Mouse (Mus musculus) limb, embryonic 10.5 days (tissue): ENCODE data around the gene Mta2. TPM values are rescaled to one million over a fixed set of nuclear protein-coding genes. Genes with fewer than 3 reads are reported as not detected.

ENCODE experiments used
- DNase-seq: peaks from one replicate; pipeline ENCODE4 v3.0.0-alpha.2; 2017; ENCODE audit warnings: low spot score
- H3K27ac ChIP-seq: fragments of 300-500 bp; sonication (generic); 2 replicates; pipeline ENCODE4 v1.5.1; 2016; ENCODE audit warnings: mild to moderate bottlenecking
- H3K27me3 ChIP-seq: fragments of 300-500 bp; sonication (generic); 2 replicates; pipeline ENCODE4 v1.6.1; 2016; ENCODE audit warnings: low read depth, mild to moderate bottlenecking; ENCODE audit not compliant: poor library complexity, severe bottlenecking
- H3K36me3 ChIP-seq: fragments of 300-500 bp; sonication (generic); 2 replicates; pipeline ENCODE4 v1.6.1; 2016; ENCODE audit warnings: mild to moderate bottlenecking, moderate library complexity
- H3K4me1 ChIP-seq: fragments of 300-500 bp; sonication (generic); 2 replicates; pipeline ENCODE4 v1.6.1; 2016
- H3K4me3 ChIP-seq: fragments of 300-500 bp; sonication (generic); 2 replicates; pipeline ENCODE4 v1.5.1; 2016; ENCODE audit warnings: mild to moderate bottlenecking, moderate library complexity
- H3K9me3 ChIP-seq: fragments of 300-500 bp; sonication (generic); replicated peaks from 2 replicates; pipeline ENCODE4 v1.6.1; 2016; ENCODE audit warnings: mild to moderate bottlenecking
- WGBS: fragments of 180-500 bp; shearing (Covaris S2); methylation state at CpG from one replicate; pipeline ENCODE4 v1.1.7; 2016; 5-methylcytosine and 5-hydroxymethylcytosine counted together
- polyA plus RNA-seq: library from polyadenylated mRNA; unstranded; fragments of >200 nt; fragmentation: Nextera tagmentation; extraction: Ambion mirVana; gene quantifications from 2 replicates; pipeline ENCODE4 v1.2.1, GENCODE M21; 2016

Mta2 gene
- polyA plus RNA-seq, 1 experiment from 2014 or later = 233 TPM

- no peak for DNase-seq
- Histone ChIP-seq H3K27me3 (no peaks in the 10 kb centered on the region), H3K36me3 (peaks cover 50% of the 10 kb centered on the region), H3K27ac (no peak overlapping the region), H3K4me1 (peaks cover 16% of the 10 kb centered on the region), H3K9me3 (no peaks in the 10 kb centered on the region), H3K4me3 (no peak overlapping the region)
- 91% methylated on average over 3 of the region's 3 CpGs for WGBS
Observed at GRCm38 (mm10) chr19:8919000-8919399, 22.7 kb upstream of the Mta2 start.

DNA sequence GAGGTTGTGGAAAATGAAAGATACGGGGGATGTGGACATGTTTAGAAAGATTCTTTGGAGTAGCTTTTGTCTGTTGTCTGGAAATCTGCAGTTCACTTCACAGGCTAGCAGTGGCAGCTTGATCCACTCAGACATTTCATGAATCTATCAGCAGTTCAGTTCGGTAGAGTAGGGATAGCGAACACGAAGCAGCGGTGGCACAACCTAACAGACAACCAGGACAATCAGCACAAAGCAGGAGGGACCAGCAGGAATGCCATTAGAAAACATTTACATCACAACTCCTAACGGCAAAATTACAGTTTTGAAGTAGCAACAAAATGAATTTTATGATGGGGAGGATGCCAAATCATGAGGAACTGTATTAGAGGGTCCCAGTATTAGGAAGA, 22.0 kb upstream of the Mta2 start:
- Histone ChIP-seq H3K36me3 (peaks cover 49% of the 10 kb centered on the region), H3K27ac (peak overlapping the region; percentile 90)
- WGBS = 72% methylated on average over 6 of the region's 6 CpGs

DNA sequence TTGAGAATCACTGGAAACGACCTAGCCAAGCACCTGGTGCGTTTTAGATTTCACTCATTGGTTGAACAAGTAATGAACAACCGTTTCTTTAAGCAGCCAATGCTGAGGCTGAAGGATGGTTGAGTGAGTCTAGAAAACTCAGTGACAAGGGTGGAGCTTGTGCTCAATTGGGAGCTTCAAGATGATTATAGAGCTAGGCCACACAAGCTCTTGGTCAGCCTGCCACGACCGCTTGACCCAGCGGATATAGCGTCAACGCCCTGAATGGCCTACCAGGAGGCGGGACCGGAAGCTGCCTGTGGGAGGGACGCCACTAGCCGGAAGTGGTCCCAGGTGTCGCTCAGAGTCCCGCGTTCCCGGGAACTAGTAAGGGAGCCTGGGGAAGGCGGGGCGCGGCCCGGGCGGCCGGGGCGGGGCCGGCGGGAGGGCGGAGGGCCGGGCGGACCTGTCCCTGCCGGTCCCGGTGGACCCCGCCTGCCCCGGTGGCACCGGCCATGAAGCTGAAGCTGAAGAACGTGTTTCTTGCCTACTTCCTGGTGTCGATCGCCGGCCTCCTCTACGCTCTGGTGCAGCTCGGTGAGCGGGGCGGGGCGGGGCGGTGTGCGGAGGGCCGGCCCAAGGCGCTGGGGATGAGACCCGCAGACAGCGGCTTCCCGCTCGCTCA, 21.5 kb upstream of the Mta2 start, which contains the start of gene B3gat3:
Gene B3gat3, plus strand, starts transcription at position 302 of the 664 bp plus-strand sequence.
- peak within 1 kb of the TSS; percentile 85 for H3K4me3 ChIP-seq
- H3K36me3 ChIP-seq = peaks cover 45% of the 10 kb centered on the region
- H3K9me3 ChIP-seq = no peaks in the 10 kb centered on the region
- no peaks in the 10 kb centered on the region for H3K27me3 ChIP-seq
- DNase-seq = peak; percentile 98
- peaks cover 16% of the 10 kb centered on the region for H3K4me1 ChIP-seq
- 3% methylated on average over 50 of the region's 50 CpGs for WGBS
- H3K27ac ChIP-seq = peak within 1 kb of the TSS; percentile 90

More for the DNA sequence above, 22.0 kb upstream of the Mta2 start:
- Histone ChIP-seq H3K4me3 (peak overlapping the region; percentile 85), H3K4me1 (peaks cover 16% of the 10 kb centered on the region), H3K27me3 (no peaks in the 10 kb centered on the region), H3K9me3 (no peaks in the 10 kb centered on the region)
- DNase-seq = no peak

DNA sequence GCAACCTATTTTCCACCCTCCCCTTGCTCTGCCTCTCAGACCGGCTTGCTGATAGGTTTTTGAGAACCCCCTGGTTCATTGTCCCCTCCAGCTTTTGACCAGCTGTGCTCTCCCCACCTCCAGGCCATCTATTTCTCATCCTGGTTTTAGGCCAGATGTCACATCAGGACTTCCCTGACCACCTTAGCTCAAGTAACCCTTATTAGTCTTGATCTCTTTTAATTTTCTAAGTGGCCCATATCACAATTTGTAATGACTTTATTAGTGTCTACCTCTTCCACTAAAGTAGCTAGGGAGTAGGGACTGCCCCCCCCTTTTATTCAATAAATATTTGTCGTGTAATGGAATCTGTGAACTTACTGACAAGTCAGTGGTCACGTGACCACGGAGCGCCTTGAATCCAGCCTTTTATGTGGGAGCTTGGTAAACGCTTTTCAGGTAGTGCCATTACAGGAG, 20.8 kb upstream of the Mta2 start:
- Histone ChIP-seq H3K27ac (peak overlapping the region; percentile 90), H3K4me1 (peaks cover 16% of the 10 kb centered on the region), H3K4me3 (peak overlapping the region; percentile 85), H3K36me3 (peaks cover 45% of the 10 kb centered on the region), H3K27me3 (no peaks in the 10 kb centered on the region), H3K9me3 (no peaks in the 10 kb centered on the region)
- WGBS = 3% methylated on average over 6 of the region's 6 CpGs
- peak; percentile 46 for DNase-seq

GRCm38 (mm10) chr19:8921741-8922140, 19.9 kb upstream of the Mta2 start:
- WGBS = 75% methylated on average over 9 of the region's 9 CpGs
- no peaks in the 10 kb centered on the region for H3K27me3 ChIP-seq
- no peaks in the 10 kb centered on the region for H3K9me3 ChIP-seq
- peaks cover 16% of the 10 kb centered on the region for H3K4me1 ChIP-seq
- peak overlapping the region; percentile 85 for H3K4me3 ChIP-seq
- peaks cover 45% of the 10 kb centered on the region for H3K36me3 ChIP-seq
- no peak for DNase-seq
- H3K27ac ChIP-seq = no peak overlapping the region

- H3K36me3 ChIP-seq = peaks cover 64% of the 10 kb centered on the region
- no peak overlapping the region for H3K27ac ChIP-seq
- 90% methylated on average over 2 of the region's 2 CpGs for WGBS
- H3K4me3 ChIP-seq = no peak overlapping the region
- peaks cover 29% of the 10 kb centered on the region for H3K4me1 ChIP-seq
- H3K9me3 ChIP-seq = no peaks in the 10 kb centered on the region
- no peaks in the 10 kb centered on the region for H3K27me3 ChIP-seq
- DNase-seq = no peak
Observed at GRCm38 (mm10) chr19:8926766-8927165, 14.9 kb upstream of the Mta2 start.

DNA sequence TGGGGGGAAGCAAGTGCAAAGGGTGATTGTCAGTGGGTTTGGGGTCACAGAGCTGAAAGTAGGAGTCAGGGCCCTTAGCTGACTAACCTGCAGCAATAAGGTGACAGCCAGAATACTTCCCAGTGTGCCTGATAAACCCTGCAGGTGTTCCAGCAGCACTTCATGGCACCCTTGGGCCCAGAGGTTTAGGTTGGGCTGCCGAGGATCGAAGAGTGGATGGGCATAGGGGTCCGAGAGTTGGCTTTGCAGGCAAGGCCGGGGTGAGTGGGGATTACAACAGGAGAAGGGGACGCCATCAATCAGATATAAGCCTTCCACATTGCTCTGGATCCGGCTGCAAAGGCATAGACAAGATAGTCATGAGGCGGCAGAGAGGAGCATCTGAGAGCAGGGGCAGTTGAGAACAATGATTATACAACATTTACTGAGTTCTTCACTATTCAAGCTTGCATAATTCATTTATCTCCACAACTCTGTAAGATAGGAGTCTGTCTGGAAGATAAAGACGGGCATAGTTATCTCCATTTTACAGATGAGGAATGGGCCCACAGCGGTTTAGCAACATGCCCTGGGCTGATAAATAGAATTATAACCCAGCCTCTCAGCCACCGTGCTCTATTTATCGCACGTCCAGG, 13.7 kb upstream of the Mta2 start:
- peaks cover 28% of the 10 kb centered on the region for H3K4me1 ChIP-seq
- no peaks in the 10 kb centered on the region for H3K27me3 ChIP-seq
- H3K36me3 ChIP-seq = peaks cover 64% of the 10 kb centered on the region
- WGBS = 90% methylated on average over 12 of the region's 12 CpGs
- H3K9me3 ChIP-seq = no peaks in the 10 kb centered on the region
- no peak overlapping the region for H3K27ac ChIP-seq
- DNase-seq = no peak
- H3K4me3 ChIP-seq = no peak overlapping the region

GRCm38 (mm10) chr19:8928689-8929223, 12.9 kb upstream of the Mta2 start:
- H3K36me3 ChIP-seq = peaks cover 66% of the 10 kb centered on the region
- no peaks in the 10 kb centered on the region for H3K9me3 ChIP-seq
- peak overlapping the region; percentile 92 for H3K27ac ChIP-seq
- DNase-seq = no peak
- no peaks in the 10 kb centered on the region for H3K27me3 ChIP-seq
- H3K4me3 ChIP-seq = peak overlapping the region; percentile 80
- H3K4me1 ChIP-seq = peaks cover 28% of the 10 kb centered on the region
- WGBS = 18% methylated on average over 16 of the region's 16 CpGs

- peaks cover 28% of the 10 kb centered on the region for H3K4me1 ChIP-seq
- no peaks in the 10 kb centered on the region for H3K27me3 ChIP-seq
- H3K36me3 ChIP-seq = peaks cover 70% of the 10 kb centered on the region
- DNase-seq = peak; percentile 84
- peak within 1 kb of the TSS; percentile 80 for H3K4me3 ChIP-seq
- no peaks in the 10 kb centered on the region for H3K9me3 ChIP-seq
- H3K27ac ChIP-seq = peak within 1 kb of the TSS; percentile 92
- WGBS = under 1% methylated on average over 73 of the region's 74 CpGs
Observed at GRCm38 (mm10) chr19:8929224-8930088, 12.2 kb upstream of the Mta2 start, which contains the start of the genes Rom1 and Eml3. Rom1 (minus strand) TSS chr19:8929356. Eml3 (plus strand) TSS chr19:8929552.

GRCm38 (mm10) chr19:8930117-8930516, 11.6 kb upstream of the Mta2 start:
- Histone ChIP-seq H3K27me3 (no peaks in the 10 kb centered on the region), H3K36me3 (peaks cover 74% of the 10 kb centered on the region), H3K9me3 (no peaks in the 10 kb centered on the region), H3K4me3 (peak overlapping the region; percentile 80), H3K4me1 (peaks cover 28% of the 10 kb centered on the region), H3K27ac (peak overlapping the region; percentile 92)
- WGBS = 15% methylated on average over 11 of the region's 11 CpGs
- no peak for DNase-seq

DNA sequence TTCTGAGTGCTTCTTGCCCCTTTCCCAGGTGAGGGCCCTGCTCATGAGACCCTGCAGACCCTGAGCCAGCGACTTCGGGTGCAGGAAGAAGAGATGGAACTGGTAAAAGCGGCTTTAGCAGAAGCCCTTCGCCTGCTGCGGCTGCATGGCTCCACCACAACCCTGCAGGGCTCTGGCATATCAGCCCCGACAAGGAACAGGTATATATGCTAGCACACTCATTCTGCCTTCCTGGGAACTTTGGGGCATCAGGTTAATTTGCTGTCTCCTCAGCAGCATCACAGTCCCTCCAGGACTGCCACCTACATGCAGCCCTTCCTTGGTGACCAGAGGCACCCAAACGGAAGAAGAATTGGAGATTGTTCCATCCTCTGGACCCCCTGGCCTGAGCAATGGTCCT, 10.9 kb upstream of the Mta2 start:
- 85% methylated on average over 7 of the region's 7 CpGs for WGBS
- Histone ChIP-seq H3K36me3 (peaks cover 74% of the 10 kb centered on the region), H3K27me3 (no peaks in the 10 kb centered on the region), H3K27ac (peak overlapping the region; percentile 92), H3K4me3 (peak overlapping the region; percentile 80), H3K4me1 (peaks cover 28% of the 10 kb centered on the region), H3K9me3 (no peaks in the 10 kb centered on the region)
- no peak for DNase-seq

GRCm38 (mm10) chr19:8936736-8937135, 4.9 kb upstream of the Mta2 start:
- H3K36me3 ChIP-seq = peaks cover 85% of the 10 kb centered on the region
- no peak overlapping the region for H3K4me3 ChIP-seq
- H3K9me3 ChIP-seq = no peaks in the 10 kb centered on the region
- H3K4me1 ChIP-seq = peaks cover 15% of the 10 kb centered on the region
- no peak overlapping the region for H3K27ac ChIP-seq
- H3K27me3 ChIP-seq = no peaks in the 10 kb centered on the region
- 84% methylated on average over 2 of the region's 2 CpGs for WGBS
- DNase-seq = no peak
